Mouse (Mus musculus): Measurements from ENCODE around the gene Rsc1a1.

DNA sequence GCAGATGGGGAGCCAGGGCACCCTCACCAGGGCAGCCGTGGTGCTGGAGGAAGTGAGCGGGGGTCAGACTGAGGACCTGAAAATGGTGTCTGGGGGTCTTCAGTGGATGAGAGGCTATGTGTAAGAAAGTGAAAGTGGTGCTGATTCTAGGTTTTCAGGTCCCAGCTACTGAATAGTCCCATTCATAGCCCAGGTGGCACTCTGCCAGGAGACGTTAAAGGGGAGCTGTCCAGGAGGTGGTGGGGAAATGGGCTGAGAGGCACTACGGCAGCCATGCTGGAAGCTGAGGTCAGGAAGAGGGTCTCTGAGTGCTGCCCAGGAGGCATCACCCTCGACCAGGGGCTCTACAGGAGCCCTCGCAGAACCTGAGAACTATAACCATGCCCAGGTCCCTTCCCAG, 36.2 kb downstream of the Rsc1a1 start:
- TF ChIP-seq CTCF (IDR thresholded peaks at IDR 0.05; ENCODE audit: low read depth, low read length): no peak
- TF ChIP-seq POLR2A (IDR thresholded peaks at IDR 0.05; ENCODE audit: borderline replicate concordance, low read depth, low read length): no peak
